Mouse (Mus musculus) gastrocnemius, postnatal 36 days (tissue): ENCODE data around the gene Mpzl2. TPM values are rescaled to one million over a fixed set of nuclear protein-coding genes. Genes with fewer than 3 reads are reported as not detected.
"Not testable (repeated sequence)": the region's sequence is repeated elsewhere in the genome, so short reads cannot be mapped to it uniquely, and the experiment has no call there.

Experiments
- DNase-seq, 2 experiments: peaks; one replicate each; pipeline ENCODE4 v3.0.0; 2022
- intact Hi-C: fragments of 180-260 bp; cut with DNase I; formaldehyde crosslinking; loops from one replicate; pipeline ENCODE4 v1.15.1; 2025
- total RNA-seq, 2 experiments: library from RNA; stranded (reverse); gene quantifications; 2 replicates each; pipeline ENCODE4 v1.2.3; 2021

The Mpzl2 gene
- total RNA-seq, 2 experiments from 2014 or later: 0.30 to 0.33 TPM

DNA sequence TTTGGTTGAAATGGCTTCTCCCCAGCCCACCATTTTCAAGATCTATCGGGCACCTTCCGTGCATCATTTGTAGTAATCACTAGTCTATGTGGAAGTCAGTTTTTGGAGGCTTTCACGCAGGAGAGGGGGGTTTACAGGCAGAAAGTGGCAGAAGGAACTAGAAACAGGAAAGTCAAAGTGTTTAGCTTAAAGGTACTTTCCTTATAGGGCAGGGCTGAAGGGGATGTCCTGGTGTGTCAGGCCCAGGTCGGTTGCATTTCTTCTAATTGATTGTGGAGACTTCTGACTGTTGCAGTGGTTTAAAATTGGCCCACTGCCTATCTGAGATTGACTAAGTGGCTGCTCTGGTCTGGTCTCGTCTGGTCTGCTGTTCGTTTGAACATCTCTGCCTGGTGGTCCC lies 9.3 kb upstream of the Mpzl2 start:
- intact Hi-C loops: no loop called here
- no peak for DNase-seq

DNA sequence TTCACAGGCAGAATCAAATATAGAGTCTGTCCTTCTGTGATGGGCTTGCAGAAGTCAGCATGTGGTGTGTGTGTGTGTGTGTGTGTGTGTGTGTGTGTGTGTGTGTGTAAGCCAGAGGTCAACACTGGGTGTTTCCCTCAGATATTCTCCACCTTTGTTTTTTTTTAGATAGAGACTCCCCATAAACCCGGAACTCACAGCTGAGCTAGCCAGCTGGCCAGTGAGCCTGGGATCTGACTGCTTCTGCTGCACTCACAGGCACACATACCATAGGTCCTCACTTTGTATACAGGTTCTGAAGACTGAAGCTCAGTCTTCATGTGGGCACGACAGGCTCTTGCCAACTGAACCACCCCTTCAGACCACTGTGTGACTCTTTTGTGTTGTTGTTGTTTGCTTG lies 7.3 kb upstream of the Mpzl2 start:
- intact Hi-C loops: no loop called here
- no peak for DNase-seq

DNA sequence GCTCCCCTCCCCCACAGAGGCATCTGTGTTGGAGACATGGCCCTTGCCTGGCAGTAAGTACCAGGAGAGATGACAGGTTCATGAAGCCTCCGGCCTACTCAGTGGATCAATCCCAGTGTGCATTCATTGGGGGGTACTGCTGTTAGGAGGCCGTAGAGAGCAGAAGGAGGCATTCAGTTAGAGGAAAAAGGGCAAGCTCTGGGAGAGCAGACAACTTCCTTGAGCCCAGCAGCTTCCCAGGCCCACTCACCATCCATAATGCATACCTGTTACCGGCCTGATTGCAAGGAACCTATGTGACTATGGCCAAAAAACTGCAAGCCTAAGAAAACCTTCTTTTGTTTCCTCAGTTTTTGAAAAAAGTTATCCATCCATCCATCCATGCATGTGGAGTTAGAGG lies 5.1 kb upstream of the Mpzl2 start:
- no peak for DNase-seq
- intact Hi-C loops: no loop called here

DNA sequence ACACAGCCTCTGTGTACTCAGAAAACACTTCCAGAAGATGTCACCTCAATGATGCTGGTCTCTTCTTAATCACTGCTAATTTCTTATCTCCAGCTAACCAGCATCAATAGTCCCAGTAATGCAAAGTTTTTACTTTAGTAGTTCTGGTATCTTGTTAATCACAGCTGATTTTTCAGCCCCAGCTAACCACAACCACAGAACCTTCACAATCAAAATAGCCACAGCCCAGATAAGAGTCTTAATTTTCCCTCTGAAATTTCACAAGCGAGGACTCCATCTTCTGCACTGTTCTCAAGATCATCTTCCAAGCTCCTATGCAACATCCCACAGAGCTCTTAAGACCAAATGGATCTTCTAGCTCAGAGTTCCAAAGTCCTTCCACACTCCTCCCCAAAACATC lies 1.8 kb upstream of the Mpzl2 start:
- intact Hi-C loops, DNase-seq: not testable (repeated sequence)

DNA sequence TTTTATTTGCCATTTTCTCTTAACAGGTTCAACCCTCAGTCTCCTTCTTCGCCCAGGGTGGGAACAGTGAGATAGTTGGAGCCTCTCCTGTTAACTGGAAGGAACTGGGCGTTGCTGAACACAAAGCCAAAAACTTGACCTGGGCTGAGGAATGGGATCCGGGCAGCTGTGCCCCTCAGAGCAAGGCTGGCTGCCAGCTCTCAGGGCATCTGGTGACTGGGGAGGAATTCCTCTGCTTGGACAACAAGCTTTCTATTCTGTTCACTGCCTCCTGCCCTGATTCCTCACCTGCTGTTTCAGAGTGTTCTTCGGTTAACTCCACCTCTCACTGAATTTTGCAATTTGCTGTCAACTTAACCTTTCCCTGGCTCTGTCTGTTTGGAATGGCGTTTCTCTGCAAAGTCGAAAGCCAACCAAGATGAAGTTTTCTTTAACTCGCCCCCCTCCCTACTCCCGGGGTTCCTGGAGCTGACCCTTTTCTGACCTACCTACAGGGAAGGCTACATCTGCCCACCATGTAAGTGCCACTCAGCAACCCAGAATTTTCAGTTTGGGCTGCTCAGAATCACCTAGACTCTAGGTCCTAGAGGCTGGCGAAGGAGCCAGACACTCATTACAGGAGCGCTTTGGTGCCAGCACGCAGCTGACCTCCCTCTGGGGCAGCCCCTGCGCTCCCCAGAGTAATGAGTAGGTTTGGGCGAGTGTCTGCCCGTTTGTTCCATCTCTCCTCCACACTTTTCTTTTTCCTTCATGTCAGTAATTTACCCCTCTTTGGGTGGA lies 657 bp downstream of the Mpzl2 start:
- DNase-seq: no peak
- intact Hi-C loops: no loop called here

DNA sequence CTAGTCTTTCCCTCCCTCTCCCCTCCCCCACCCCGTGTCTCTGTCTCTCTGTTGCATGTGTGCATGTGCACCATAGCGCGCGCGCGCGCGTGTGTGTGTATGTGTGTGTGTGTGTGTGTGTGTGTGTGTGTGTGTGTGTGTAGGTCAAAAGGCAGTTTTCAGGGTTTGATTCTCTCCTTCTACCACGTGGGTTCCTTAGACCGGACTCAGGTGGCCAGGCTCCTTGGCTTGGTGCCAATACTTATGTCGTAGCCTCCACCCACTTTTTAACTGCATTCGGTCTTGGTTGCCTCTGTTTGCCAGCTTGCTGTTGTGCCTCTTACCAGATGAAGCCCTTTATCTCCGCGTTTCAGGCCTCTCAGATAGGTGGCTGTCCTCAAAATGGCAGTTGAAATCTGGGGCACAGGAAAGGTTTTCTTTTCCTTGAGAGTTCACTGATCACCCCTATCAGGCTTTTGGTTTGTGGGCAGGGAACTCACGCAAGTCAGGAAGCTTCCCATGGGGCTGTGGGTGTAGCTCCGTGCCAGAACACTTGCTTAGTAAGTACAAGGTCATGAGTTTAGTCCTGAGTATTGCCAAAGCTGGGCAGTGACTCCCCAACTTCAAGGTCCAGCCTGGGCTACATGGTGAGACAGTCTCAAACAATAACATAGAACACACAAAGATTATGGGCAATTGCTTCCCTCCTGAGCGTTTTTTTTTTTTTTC lies 1.7 kb downstream of the Mpzl2 start:
- DNase-seq: no peak
- intact Hi-C loops: no loop called here

DNA sequence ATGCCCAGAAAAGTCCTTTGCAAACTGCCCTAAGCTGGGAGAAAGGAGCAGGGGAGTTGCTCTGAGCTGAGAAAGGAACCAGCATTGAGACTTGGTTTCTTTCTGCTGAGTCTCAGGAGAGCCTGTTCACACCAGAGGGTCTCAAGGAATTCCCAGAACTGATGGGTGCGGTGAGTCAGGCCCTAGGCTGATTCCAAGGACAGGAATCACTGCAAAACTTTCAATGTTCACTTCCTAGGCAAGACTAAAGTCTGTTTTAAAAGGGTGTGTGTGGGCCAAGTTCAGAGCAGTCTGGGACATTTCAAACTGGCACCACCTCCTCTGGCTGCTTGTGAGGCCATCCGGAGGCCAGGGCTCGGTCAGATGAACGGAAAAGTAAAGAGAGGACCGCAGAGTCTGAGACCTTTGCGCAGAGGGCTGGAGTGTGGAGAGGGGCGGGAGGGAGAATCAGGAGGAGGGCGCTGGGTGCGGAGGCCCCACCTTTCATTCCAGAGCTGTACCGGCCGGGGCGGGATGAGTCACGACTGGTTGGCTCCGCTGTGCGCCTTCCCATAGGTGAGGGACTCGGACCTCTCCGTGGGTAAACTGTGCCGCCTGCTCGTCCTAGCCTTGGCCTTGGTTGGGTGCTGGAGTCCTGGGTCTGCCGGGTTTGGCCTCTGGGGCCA lies 2.6 kb downstream of the Mpzl2 start:
- no peak for DNase-seq
- intact Hi-C loops: no loop called here

DNA sequence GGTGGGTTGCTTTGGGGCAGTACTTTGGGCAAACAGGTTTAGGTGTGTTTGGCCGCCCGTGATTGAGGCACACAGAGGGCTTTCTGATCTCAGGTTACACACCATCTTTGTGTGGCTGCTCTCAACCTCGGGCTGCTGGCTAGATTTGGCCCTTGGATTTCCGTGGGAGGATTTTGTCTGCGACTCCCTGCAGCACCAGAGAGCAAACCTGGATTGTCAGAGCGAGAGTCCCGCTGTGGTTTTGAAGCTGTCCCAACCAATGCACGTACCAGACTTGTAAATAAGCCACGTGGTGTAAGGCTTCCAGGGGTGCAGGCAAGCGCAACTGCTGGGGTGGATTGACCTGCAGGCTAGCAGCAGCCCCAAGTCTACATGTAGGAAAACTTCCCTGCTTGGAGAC lies 3.3 kb downstream of the Mpzl2 start:
- intact Hi-C loops: no loop called here
- no peak for DNase-seq

DNA sequence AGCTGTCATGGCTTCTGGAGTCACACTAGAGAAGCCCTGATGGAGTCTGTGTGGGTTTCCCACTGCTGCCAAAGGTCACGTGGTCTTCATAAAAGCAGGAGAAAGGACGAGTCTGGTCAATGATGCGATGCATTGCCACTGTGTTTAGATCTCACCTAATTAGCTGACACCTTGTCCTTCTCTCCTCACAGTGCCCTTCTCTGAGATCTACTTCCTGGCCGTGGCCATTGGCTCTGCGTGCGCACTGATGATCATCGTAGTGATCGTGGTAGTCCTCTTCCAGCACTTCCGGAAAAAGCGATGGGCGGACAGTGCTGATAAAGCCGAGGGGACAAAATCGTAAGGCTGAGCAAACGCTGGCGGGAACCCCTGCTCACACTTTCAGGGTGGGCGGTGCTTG lies 7.4 kb downstream of the Mpzl2 start:
- intact Hi-C loops: loop anchor here (5.0 kb wide), 1 partner anchor 80 kb away; no protein-coding TSS in a partner anchor
- DNase-seq: no peak

DNA sequence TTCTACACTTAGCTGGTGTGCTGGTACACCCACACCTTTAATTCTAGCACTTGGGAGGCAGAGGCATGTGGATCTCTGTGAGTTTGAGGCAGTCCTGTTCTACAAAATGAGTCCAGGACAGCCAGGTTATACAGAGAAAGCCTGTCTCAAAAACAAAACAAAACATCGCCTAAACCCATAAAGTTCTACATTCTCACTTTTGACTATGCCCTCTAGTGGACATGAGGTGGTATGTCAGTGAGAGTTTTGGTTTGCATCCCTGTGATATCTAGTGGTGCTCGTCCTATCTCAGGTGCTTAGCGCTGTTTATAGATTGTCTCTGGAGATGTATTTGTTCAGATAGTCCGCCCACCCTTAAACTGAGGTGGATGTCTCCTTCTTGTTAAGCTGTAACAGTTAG lies 8.9 kb downstream of the Mpzl2 start:
- intact Hi-C loops: loop anchor here (5.0 kb wide), 1 partner anchor 79 kb away; no protein-coding TSS in a partner anchor
- no peak for DNase-seq

DNA sequence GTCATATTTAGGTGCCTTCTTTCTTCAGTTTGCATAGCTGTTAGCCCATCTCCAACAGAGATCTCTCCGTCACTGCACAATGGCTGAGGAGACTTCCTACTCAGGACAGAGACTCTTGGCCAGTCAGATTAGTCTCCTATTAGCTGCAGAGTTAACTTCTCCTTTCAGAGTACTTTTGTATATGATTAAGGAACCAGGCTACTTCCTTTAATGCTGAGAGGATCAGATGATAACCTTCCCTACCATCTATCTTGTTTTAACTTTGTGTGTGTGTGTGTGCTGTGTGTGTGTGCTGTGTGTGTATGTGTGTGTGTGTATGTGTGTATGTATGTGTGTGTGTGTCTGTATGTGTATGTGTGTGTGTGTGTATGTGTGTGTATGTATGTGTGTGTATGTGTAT lies 10.1 kb downstream of the Mpzl2 start:
- intact Hi-C loops: loop anchor here (5.0 kb wide), 1 partner anchor 78 kb away; no protein-coding TSS in a partner anchor
- DNase-seq: no peak

DNA sequence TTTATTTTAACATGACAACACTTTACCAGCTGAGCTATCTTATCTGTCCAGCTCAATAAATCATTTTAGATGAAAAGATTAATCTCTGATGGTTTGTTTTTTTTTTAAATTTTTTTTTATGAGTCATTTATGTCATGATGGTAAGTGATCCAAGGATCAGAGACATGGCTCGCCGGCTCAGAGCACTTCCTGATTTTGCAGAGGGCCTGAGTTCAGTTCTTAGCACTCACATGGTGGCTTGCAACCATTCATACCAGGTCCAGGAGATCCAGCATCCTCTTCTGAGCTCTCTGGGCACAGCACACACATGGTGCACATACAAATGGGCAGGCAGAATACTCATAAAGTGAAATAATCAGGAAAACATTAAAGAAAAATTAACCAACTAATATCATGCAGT lies 10.7 kb downstream of the Mpzl2 start:
- intact Hi-C loops: no loop called here
- DNase-seq: no peak

DNA sequence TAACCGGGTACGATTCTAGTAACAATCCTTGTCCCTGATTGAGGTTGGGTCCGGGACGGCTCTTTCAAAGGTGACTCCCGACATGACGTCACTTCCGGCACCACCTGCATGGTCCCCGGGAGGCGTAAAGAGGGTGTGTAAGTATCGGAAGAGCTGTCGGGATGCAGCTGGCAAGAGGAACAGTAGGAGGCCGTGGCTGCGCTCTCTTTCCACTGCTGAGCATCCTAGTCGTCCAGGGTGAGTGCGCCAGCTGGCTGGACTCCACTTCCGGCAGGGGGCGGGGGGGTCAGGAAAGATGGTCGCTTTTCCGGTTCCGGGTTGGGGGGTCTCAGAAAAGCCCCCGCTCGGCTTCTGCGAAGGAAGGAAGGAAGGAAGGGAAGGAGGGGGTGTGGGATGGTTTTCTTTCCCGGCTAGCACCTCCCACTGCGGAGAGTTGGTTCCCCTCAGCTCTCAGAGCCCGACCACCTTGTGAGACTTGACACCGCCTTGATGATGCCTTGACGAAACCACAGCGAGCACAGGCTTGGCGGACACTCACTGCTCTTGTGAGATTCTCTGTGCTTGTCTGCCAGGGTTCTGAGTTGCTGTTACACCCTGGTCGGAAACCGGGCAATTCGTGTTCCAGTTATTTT lies 15.6 kb downstream of the Mpzl2 start, which contains the start of gene Mpzl3:
Mpzl3 (plus strand) TSS at position 105 of the 632 bp plus-strand sequence.
- intact Hi-C loops: no loop called here
- DNase-seq: peak; percentile 62 to 67

DNA sequence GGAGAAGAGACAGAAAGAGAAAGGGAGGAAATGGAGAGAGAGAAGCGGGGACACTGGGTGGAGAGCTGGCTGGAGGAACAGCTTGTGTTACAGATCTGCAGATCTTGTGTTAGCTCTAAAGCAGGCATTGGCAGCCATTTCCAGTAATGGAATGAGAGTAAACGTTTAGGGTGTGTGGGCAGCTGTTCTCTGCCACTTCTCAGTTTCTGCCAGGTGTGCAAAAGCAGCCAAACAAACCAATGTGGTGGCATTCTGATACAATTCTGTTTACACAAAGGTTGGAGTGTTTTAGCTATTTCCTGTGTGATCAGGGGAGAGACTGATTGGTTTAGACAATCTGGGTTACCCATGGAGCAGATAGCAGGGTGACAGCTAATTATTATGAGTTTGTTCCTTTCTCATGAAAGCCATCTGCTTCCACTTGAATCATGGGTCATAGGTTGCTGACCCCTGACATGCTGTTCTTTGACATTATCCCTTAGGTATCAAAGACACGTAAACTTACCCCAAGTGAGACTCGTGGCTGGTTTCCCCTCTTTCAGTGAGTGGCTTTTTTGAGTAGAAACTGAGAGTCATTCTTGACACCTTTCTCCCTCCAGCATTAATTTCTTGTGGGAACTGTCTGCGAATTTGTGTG lies 18.8 kb downstream of the Mpzl2 start:
- intact Hi-C loops: no loop called here
- no peak for DNase-seq

DNA sequence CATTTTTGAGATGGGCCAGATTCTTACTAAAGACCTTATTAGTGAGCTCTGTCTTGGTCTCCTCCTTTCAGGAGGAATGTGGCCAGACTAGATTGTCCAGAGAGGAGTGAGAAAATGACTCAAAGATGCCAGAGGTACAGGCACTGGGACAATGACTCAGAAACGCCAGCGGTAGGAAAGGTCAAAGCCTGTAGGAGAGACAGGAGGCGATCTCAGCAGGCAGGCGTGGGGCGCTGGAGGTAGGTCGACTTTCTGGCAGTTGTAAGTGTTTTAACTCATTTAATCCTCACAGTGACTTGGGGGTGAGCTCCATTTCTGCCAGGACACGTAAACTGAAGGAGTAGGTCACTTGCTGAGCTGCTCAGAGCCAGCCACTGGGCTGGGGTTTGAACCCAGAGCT lies 20.6 kb downstream of the Mpzl2 start:
- no peak for DNase-seq
- intact Hi-C loops: no loop called here

DNA sequence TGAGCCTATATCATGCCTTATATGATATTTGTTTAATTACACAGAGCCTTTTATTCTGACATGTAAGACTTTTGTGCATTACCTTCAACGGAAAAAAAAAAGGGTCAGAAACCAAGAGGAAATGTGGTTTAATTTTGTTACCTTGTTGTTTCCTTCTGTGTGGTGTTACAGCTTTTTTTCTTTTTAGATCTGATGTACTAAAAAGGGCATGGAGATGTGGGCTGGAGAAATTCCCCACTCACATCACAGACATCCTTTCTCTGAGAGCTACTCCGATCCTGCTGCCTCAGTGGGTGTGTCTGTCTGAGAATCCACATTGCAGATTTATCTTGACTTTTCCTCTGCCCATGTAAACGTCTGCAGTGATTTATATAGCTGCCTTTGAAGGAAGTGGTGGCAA lies 23.1 kb downstream of the Mpzl2 start:
- intact Hi-C loops: no loop called here
- no peak for DNase-seq

DNA sequence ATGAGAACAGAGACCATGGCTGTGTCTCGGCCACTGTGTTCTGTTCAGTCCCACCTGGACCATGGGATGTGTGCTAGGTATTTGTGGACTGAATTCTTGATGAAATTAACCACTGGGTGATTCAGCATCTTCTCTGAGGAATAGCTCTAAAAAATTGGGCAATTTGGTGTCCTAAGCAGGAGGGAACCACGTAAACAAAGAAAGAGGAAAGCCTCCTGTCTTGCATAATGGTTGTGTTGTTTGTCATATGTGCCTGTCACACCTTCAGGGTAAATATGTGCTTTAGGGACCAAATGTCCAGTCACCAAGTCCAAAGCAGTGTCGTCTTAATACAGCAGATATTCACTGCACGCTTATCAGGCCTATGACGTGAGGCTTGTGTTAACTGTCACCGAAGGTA lies 24.8 kb downstream of the Mpzl2 start:
- intact Hi-C loops: no loop called here
- DNase-seq: no peak

DNA sequence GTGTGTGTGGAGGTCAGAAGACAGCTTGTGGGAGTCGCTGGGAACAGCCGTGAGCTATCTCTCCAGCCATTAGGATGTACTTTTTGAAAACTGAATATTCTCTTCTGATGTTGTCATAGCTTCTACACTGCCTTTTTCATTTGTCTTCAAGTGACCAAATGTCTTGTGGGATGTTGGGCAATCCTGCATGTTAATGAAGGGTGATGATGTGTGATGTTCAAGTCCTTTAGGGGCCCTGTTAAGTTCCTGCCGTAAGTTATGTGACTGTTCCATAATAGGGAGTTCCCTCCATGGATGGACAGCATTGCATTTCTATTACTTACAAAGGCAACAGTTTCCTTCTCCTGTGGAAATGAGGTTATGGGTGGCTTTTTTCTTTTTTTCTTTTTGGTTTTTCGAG lies 27.1 kb downstream of the Mpzl2 start:
- intact Hi-C loops: no loop called here
- no peak for DNase-seq

DNA sequence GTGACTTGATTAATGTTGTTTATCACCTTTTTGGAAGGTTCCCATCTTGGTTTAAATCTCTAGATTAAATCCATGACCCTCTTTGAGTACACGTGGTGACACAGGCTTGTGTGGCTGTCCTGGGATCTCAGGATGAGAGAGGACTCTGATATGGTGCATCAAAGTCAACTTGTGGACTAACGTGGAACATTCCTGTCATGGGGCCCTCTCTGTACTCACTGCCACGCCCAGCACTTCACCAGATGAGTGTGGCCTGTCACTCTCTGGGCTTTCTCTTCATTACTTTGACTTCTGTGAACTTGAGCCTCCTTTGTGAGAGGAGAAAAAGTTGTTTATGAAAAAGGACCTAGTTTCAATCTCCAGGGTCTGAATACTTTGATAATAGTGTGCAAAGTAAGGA lies 32.2 kb downstream of the Mpzl2 start:
- no peak for DNase-seq
- intact Hi-C loops: no loop called here

DNA sequence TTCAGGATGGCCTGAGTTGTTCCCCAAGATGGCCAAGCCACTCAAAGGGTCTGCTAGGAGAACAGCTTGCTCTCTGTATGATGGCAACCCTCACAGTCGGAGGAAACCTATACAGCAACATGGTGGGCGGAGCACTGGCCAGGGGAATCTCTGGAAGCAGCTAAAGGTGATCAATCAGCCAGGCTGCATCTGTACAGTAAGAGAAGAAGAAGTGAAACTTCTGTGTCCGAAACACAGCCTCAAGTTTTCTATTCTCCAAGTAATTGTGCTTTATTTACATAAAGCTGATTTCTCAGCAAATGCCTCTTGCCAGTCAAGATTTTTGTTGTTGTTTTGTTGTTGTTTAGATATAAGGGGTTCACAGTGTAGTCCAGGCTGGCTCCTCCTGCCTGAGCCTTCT lies 38.3 kb downstream of the Mpzl2 start:
- no peak for DNase-seq
- intact Hi-C loops: no loop called here

DNA sequence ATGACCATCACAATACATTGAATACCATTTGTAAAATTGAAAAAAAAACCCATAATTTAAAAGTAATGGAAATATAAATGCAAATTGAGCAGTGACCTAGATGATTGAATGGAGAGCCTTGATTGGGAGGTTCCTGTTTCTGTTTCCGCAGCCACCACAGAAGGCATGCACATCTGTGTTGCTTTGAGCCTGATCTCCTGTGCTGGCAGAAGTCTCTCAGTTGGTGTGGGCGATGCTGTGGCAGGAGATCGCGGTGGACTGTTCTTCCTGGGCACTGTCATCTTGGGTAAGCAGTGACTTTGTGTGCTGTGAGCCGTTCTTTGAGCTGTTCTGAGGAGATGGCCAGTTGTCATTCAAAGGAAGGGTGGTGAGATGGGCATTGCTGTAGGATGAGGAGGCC lies 39.4 kb downstream of the Mpzl2 start, which contains the start of gene Jaml:
Jaml (plus strand) TSS at position 173 of the 400 bp plus-strand sequence.
- DNase-seq: no peak
- intact Hi-C loops: no loop called here
